Mouse (Mus musculus) midbrain, embryonic 15.5 days (tissue): ENCODE results near the gene Gm16485. TPM values are rescaled to one million over a fixed set of nuclear protein-coding genes. Genes with fewer than 3 reads are reported as not detected.

ENCODE experiments used
- polyA plus RNA-seq: library from polyadenylated mRNA; unstranded; fragments of >200 nt; fragmentation: Nextera tagmentation; extraction: Ambion mirVana; gene quantifications from 2 replicates; pipeline ENCODE4 v1.2.1, GENCODE M21; 2015

Gm16485 gene
- polyA plus RNA-seq, 1 experiment from 2014 or later, result 0.65 TPM

Other genes starting within 250 kb of the Gm16485 start
- gene Pgr, start 72.0 kb upstream of the Gm16485 start, polyA plus RNA-seq, result 3.1 and 3.6 TPM in 2 replicates